Mouse (Mus musculus): Measurements from ENCODE around the gene Tmem159. TPM values are rescaled to one million over a fixed set of nuclear protein-coding genes. Genes with fewer than 3 reads are reported as not detected.

Tmem159 gene
- total and polyA plus RNA-seq, 2 experiments: 3.0 to 3.2 TPM

DNA sequence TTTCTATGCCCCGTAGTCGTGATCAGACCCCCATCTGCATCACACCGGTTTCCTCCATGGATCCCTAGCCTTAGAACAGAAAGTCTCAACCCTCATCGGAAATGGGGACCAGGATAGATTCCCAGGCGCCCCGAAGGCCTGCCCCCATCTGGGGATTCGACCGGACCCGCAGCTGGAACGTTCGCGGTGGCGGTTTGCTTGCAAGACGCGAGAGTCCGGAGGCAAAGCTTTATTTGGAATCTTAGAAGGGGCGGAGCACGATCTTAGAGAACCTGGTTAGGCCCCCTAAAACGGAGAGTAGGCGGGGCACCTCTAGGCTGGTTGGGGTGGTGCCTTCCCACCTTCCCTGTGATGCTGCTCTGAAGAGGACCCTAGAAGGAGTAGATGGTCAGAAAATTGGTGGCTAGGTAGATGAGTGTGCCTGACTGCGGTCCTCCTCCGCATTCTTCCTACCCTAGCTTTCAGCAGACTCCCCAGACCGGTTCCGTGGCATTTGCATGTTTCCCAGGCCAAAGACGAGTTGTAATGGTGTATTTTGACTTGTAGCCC is 940 bp downstream of the Tmem159 start:
- TF ChIP-seq CTCF (IDR thresholded peaks at IDR 0.05; ENCODE audit: low read depth, low read length) (no peak), POLR2A (IDR thresholded peaks at IDR 0.05; ENCODE audit: extremely low read depth, insufficient read depth, low read length) (no peak)
- no peak overlapping the region; the same call in 1 of the 2 replicates for H3K9ac ChIP-seq (ENCODE audit: low read depth, low read length)
- no peak for DNase-seq (ENCODE audit: extremely low read depth, low read depth, low spot score)
- no peaks in the 10 kb centered on the region for H3K79me2 ChIP-seq (ENCODE audit: control insufficient read depth, insufficient read depth, low read length)
- no peaks in the 10 kb centered on the region for H3K36me3 ChIP-seq (ENCODE audit: control insufficient read depth, insufficient read depth, low read length)
- H3K4me1 ChIP-seq (ENCODE audit: control insufficient read depth, insufficient read depth, low read length): 0 out of 2 replicates have a peak, but pooled peaks cover 1% of the 10 kb centered on the region
- WGBS: 10% methylated on average over 25 of the region's 25 CpGs
- H3K4me3 ChIP-seq (ENCODE audit: insufficient read depth, low read depth, low read length): peak overlapping the region; percentile 76
- no peaks in the 10 kb centered on the region for H3K27me3 ChIP-seq (ENCODE audit: control insufficient read depth, insufficient read depth, low read length)
- no peak overlapping the region for H3K27ac ChIP-seq (replicated peaks; ENCODE audit: insufficient read depth, low read depth, low read length)

DNA sequence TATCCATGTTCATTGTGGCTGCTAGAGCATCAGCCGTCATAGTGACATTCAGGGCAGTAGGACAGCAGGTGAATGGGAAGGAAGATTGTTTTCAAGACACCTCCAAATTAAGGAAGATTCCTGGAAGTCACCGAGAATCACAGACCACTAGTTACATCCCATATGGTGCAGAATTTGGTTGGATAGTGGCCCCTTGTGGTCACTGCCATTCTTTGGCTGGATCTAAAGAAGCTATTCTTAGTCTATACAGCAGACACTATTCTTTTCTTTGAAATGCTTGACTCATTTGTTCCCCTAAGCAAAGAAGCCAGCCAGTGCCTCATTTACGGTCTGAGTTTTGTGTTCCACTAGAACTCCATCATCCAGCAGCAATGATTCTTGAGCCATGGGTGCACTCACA is 2.8 kb downstream of the Tmem159 start:
- 84% methylated on average over 3 of the region's 3 CpGs for WGBS
- DNase-seq (ENCODE audit: extremely low read depth, low read depth, low spot score): no peak
- Histone ChIP-seq H3K36me3 (ENCODE audit: control insufficient read depth, insufficient read depth, low read length) (no peaks in the 10 kb centered on the region), H3K79me2 (ENCODE audit: control insufficient read depth, insufficient read depth, low read length) (no peaks in the 10 kb centered on the region), H3K27ac (replicated peaks; ENCODE audit: insufficient read depth, low read depth, low read length) (no peak overlapping the region), H3K4me1 (ENCODE audit: control insufficient read depth, insufficient read depth, low read length) (0 out of 2 replicates have a peak, but pooled peaks cover 1% of the 10 kb centered on the region), H3K27me3 (ENCODE audit: control insufficient read depth, insufficient read depth, low read length) (no peaks in the 10 kb centered on the region), H3K4me3 (ENCODE audit: insufficient read depth, low read depth, low read length) (no peak overlapping the region), H3K9ac (ENCODE audit: low read depth, low read length) (no peak overlapping the region)
- TF ChIP-seq CTCF (IDR thresholded peaks at IDR 0.05; ENCODE audit: low read depth, low read length) (no peak), POLR2A (IDR thresholded peaks at IDR 0.05; ENCODE audit: extremely low read depth, insufficient read depth, low read length) (no peak)

DNA sequence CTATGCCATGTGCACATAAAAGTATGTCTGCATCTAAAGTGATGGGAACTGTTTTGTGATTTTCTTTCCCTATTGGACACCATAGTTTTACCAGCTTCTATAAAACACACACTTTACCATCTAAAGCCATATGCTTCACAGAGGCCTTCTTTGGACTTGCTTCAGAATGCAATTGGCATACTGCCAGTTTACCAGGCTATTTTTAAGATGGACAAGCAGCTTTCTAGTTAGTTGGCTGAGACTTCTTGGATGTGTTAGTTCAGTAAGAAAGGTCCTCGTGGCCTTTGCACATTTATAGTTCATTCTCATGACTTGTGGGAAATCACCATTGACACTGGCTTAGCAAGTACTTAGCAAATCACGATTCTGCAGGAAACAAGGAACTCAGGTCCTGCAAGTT is 4.2 kb downstream of the Tmem159 start:
- TF ChIP-seq POLR2A (IDR thresholded peaks at IDR 0.05; ENCODE audit: extremely low read depth, insufficient read depth, low read length) (no peak), CTCF (IDR thresholded peaks at IDR 0.05; ENCODE audit: low read depth, low read length) (no peak)
- no peaks in the 10 kb centered on the region for H3K27me3 ChIP-seq (ENCODE audit: control insufficient read depth, insufficient read depth, low read length)
- WGBS: 61% methylated on average over 2 of the region's 2 CpGs

DNA sequence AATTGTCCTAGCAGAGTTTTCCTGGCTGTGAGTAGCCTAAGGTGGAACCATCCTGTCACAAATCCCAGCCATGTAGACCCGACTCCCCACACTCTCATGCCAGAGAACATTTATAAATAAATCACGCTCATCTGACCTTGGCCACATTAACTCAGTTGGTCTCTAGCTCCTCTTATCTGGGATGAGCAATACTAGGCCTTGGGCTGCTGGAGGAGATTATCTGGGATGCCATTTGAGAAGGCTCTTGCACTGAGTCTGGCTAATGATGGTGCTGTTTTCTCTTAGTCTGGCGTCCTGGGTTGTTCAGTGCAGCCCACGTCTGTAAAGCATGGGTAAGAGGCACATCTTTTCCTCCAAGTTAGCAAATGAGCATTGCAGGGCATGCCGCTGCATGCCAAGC is 7.5 kb downstream of the Tmem159 start:
- Histone ChIP-seq H3K27ac (replicated peaks; ENCODE audit: insufficient read depth, low read depth, low read length) (no peak overlapping the region), H3K27me3 (ENCODE audit: control insufficient read depth, insufficient read depth, low read length) (no peaks in the 10 kb centered on the region), H3K4me3 (ENCODE audit: insufficient read depth, low read depth, low read length) (no peak overlapping the region), H3K4me1 (ENCODE audit: control insufficient read depth, insufficient read depth, low read length) (no peaks in the 10 kb centered on the region), H3K9ac (ENCODE audit: low read depth, low read length) (no peak overlapping the region), H3K36me3 (ENCODE audit: control insufficient read depth, insufficient read depth, low read length) (no peaks in the 10 kb centered on the region), H3K79me2 (ENCODE audit: control insufficient read depth, insufficient read depth, low read length) (no peaks in the 10 kb centered on the region)
- TF ChIP-seq CTCF (IDR thresholded peaks at IDR 0.05; ENCODE audit: low read depth, low read length) (no peak), POLR2A (IDR thresholded peaks at IDR 0.05; ENCODE audit: extremely low read depth, insufficient read depth, low read length) (no peak)
- no peak for DNase-seq (ENCODE audit: extremely low read depth, low read depth, low spot score)
- 87% methylated on average over 5 of the region's 5 CpGs for WGBS

More for the DNA sequence above, 4.2 kb downstream of the Tmem159 start:
- Histone ChIP-seq H3K4me3 (ENCODE audit: insufficient read depth, low read depth, low read length) (no peak overlapping the region), H3K9ac (ENCODE audit: low read depth, low read length) (no peak overlapping the region), H3K27ac (replicated peaks; ENCODE audit: insufficient read depth, low read depth, low read length) (no peak overlapping the region), H3K79me2 (ENCODE audit: control insufficient read depth, insufficient read depth, low read length) (no peaks in the 10 kb centered on the region), H3K36me3 (ENCODE audit: control insufficient read depth, insufficient read depth, low read length) (no peaks in the 10 kb centered on the region), H3K4me1 (ENCODE audit: control insufficient read depth, insufficient read depth, low read length) (0 out of 2 replicates have a peak, but pooled peaks cover 1% of the 10 kb centered on the region)
- no peak for DNase-seq (ENCODE audit: extremely low read depth, low read depth, low spot score)

DNA sequence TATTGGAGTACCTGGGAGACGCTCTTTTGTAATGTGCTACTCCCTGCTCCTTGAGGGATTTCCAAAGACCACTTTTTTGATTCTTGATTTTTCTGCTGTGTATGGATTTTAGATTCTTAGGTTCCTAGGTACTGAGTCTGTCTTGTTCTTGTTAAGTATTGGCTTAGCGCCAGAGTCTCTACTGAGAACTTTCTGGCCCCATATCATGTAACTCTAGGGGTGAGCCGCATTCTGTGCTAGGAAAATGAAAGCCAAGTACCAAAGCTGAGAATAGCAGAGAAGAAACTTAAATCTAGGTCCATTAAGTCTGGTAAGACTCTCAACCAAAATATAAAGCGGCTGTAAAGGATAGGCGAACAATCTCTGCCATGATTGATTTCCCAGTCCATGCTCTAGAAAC is 14.8 kb downstream of the Tmem159 start:
- Histone ChIP-seq H3K79me2 (ENCODE audit: control insufficient read depth, insufficient read depth, low read length) (no peaks in the 10 kb centered on the region), H3K4me1 (ENCODE audit: control insufficient read depth, insufficient read depth, low read length) (peaks cover 2% of the 10 kb centered on the region; the same call in 1 of the 2 replicates), H3K36me3 (ENCODE audit: control insufficient read depth, insufficient read depth, low read length) (no peaks in the 10 kb centered on the region), H3K27me3 (ENCODE audit: control insufficient read depth, insufficient read depth, low read length) (no peaks in the 10 kb centered on the region), H3K4me3 (ENCODE audit: insufficient read depth, low read depth, low read length) (no peak overlapping the region), H3K9ac (ENCODE audit: low read depth, low read length) (no peak overlapping the region), H3K27ac (replicated peaks; ENCODE audit: insufficient read depth, low read depth, low read length) (no peak overlapping the region)
- TF ChIP-seq CTCF (IDR thresholded peaks at IDR 0.05; ENCODE audit: low read depth, low read length) (no peak), POLR2A (IDR thresholded peaks at IDR 0.05; ENCODE audit: extremely low read depth, insufficient read depth, low read length) (no peak)
- 93% methylated on average over 5 of the region's 5 CpGs for WGBS
- DNase-seq (ENCODE audit: extremely low read depth, low read depth, low spot score): no peak

DNA sequence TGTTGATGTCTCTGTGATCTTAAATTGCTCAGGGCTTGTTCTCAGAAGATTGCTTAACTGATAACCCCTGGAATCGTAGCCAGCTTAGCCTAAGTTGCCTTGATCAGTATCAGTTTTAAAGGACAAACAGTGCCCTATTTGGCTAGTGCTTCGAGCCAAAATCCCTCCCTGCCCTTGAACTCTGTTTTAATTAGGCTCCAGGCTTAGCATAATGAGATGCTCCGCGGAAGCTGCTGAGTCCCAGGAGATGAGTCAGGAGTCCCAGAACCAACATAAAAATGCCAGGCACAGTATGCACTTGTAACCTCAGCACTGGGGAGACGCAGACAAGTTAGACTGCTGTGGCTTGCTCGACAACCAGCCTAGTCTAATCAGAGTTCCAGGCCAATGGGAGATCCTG is 15.4 kb downstream of the Tmem159 start:
- no peak overlapping the region for H3K27ac ChIP-seq (replicated peaks; ENCODE audit: insufficient read depth, low read depth, low read length)
- 29% methylated on average over 6 of the region's 6 CpGs for WGBS
- H3K4me3 ChIP-seq (ENCODE audit: insufficient read depth, low read depth, low read length): no peak overlapping the region
- peak; percentile 32 for DNase-seq (ENCODE audit: extremely low read depth, low read depth, low spot score)
- no peaks in the 10 kb centered on the region for H3K36me3 ChIP-seq (ENCODE audit: control insufficient read depth, insufficient read depth, low read length)
- H3K9ac ChIP-seq (ENCODE audit: low read depth, low read length): no peak overlapping the region
- no peaks in the 10 kb centered on the region for H3K27me3 ChIP-seq (ENCODE audit: control insufficient read depth, insufficient read depth, low read length)
- H3K4me1 ChIP-seq (ENCODE audit: control insufficient read depth, insufficient read depth, low read length): peaks cover 2% of the 10 kb centered on the region; the same call in 1 of the 2 replicates
- no peak for TF ChIP-seq CTCF (IDR thresholded peaks at IDR 0.05; ENCODE audit: low read depth, low read length)
- TF ChIP-seq POLR2A (IDR thresholded peaks at IDR 0.05; ENCODE audit: extremely low read depth, insufficient read depth, low read length): no peak
- H3K79me2 ChIP-seq (ENCODE audit: control insufficient read depth, insufficient read depth, low read length): no peaks in the 10 kb centered on the region
